In genomic region chr8:117451072-117451471, GRCm38 (mm10) we compare ENCODE assay signal across 16 mouse cellular contexts. TPM values are rescaled to one million over a fixed set of nuclear protein-coding genes. Genes with fewer than 3 reads are reported as not detected.
DNase-seq lines count a peak whose midpoint lies in the region; ATAC-seq lines count a peak whose summit lies in the region.
"Had no signal": no experiment of that assay in that cellular context is flagged by ENCODE, and none has a peak within 500 bp of the region (broad histone marks: within the 10 kb centered on the region; RNA-seq: fewer than 3 reads in every experiment).

No protein-coding gene starts in this region.

- H3K4me3 ChIP-seq in midbrain, embryonic 13.5 days (replicated peaks), result no peak overlapping the region
- H3K4me3 ChIP-seq in midbrain, embryonic 11.5 days (ENCODE audit: low read depth, low read length), result no peak overlapping the region
- no peak overlapping the region for H3K4me3 ChIP-seq in hindbrain, embryonic 16.5 days (ENCODE audit: low read length)
- no peak overlapping the region for H3K4me3 ChIP-seq in midbrain, embryonic 14.5 days (replicated peaks; ENCODE audit: low read depth, low read length)
- H3K4me3 ChIP-seq: gastrocnemius, adult 2 months; heart, embryonic 15.5 days; liver, embryonic 12.5 days had no signal

- no peak overlapping the region for H3K9ac ChIP-seq in midbrain, embryonic 13.5 days (replicated peaks)
- no peak overlapping the region for H3K9ac ChIP-seq in midbrain, embryonic 11.5 days (ENCODE audit: low read length)
- no peak overlapping the region for H3K9ac ChIP-seq in hindbrain, embryonic 16.5 days (ENCODE audit: low read depth, low read length)
- H3K9ac ChIP-seq in midbrain, embryonic 14.5 days (replicated peaks; ENCODE audit: low read length), result no peak overlapping the region
- H3K9ac ChIP-seq: heart, embryonic 15.5 days; liver, embryonic 12.5 days had no signal

- 75% methylated on average over 9 of the region's 9 CpGs for WGBS in midbrain, embryonic 13.5 days
- WGBS in midbrain, embryonic 11.5 days, result 82% methylated on average over 9 of the region's 9 CpGs
- 55% methylated on average over 9 of the region's 9 CpGs for WGBS in hindbrain, embryonic 16.5 days
- 67% methylated on average over 9 of the region's 9 CpGs for WGBS in midbrain, embryonic 14.5 days

- peaks cover 17% of the 10 kb centered on the region for H3K4me1 ChIP-seq in midbrain, embryonic 13.5 days (replicated peaks)
- H3K4me1 ChIP-seq in midbrain, embryonic 11.5 days (ENCODE audit: control insufficient read depth, insufficient read depth, low read length), result no peaks in the 10 kb centered on the region
- peaks cover 6% of the 10 kb centered on the region for H3K4me1 ChIP-seq in hindbrain, embryonic 16.5 days (ENCODE audit: control insufficient read depth, insufficient read depth, low read depth, low read length)
- no peaks in the 10 kb centered on the region for H3K4me1 ChIP-seq in midbrain, embryonic 14.5 days (ENCODE audit: control insufficient read depth, insufficient read depth, low read length)
- H3K4me1 ChIP-seq: heart, embryonic 15.5 days; liver, embryonic 12.5 days had no signal

- peaks cover 95% of the 10 kb centered on the region for H3K36me3 ChIP-seq in midbrain, embryonic 13.5 days
- peaks cover 9% of the 10 kb centered on the region for H3K36me3 ChIP-seq in midbrain, embryonic 11.5 days (ENCODE audit: control insufficient read depth, insufficient read depth, low read length)
- peaks cover 31% of the 10 kb centered on the region for H3K36me3 ChIP-seq in hindbrain, embryonic 16.5 days (ENCODE audit: control insufficient read depth, insufficient read depth, low read length)
- peaks cover 96% of the 10 kb centered on the region for H3K36me3 ChIP-seq in midbrain, embryonic 14.5 days (ENCODE audit: control insufficient read depth, insufficient read depth, low read length)

- H3K4me2 ChIP-seq in midbrain, embryonic 13.5 days (replicated peaks), result no peak overlapping the region
- no peak overlapping the region for H3K4me2 ChIP-seq in midbrain, embryonic 11.5 days
- H3K4me2 ChIP-seq in hindbrain, embryonic 16.5 days (ENCODE audit: low read length), result no peak overlapping the region
- H3K4me2 ChIP-seq in midbrain, embryonic 14.5 days (ENCODE audit: low read length), result no peak overlapping the region
- H3K4me2 ChIP-seq: heart, embryonic 15.5 days; liver, embryonic 12.5 days had no signal

- H3K27ac ChIP-seq in midbrain, embryonic 13.5 days, result peak overlapping the region; percentile 55
- no peak overlapping the region for H3K27ac ChIP-seq in midbrain, embryonic 11.5 days (ENCODE audit: low read depth, low read length)
- peak overlapping the region; percentile 37; the same call in 1 of the 2 replicates for H3K27ac ChIP-seq in hindbrain, embryonic 16.5 days (ENCODE audit: low read depth, low read length)
- peak overlapping the region; percentile 26 for H3K27ac ChIP-seq in midbrain, embryonic 14.5 days (replicated peaks; ENCODE audit: low read depth, low read length)
- H3K27ac ChIP-seq: gastrocnemius, adult 2 months; heart, embryonic 15.5 days; liver, embryonic 12.5 days; macrophage had no signal

- no peaks in the 10 kb centered on the region for H3K9me3 ChIP-seq in midbrain, embryonic 13.5 days
- H3K9me3 ChIP-seq in midbrain, embryonic 11.5 days (ENCODE audit: control insufficient read depth, low read length), result no peaks in the 10 kb centered on the region
- H3K9me3 ChIP-seq in hindbrain, embryonic 16.5 days (ENCODE audit: control insufficient read depth, low read length), result no peaks in the 10 kb centered on the region
- no peaks in the 10 kb centered on the region for H3K9me3 ChIP-seq in midbrain, embryonic 14.5 days (ENCODE audit: control insufficient read depth, low read length)
- H3K9me3 ChIP-seq: heart, embryonic 15.5 days; liver, embryonic 12.5 days had no signal

- no peak for ATAC-seq in midbrain, embryonic 13.5 days
- ATAC-seq in midbrain, embryonic 11.5 days (ENCODE audit: low FRiP score), result no peak
- ATAC-seq in hindbrain, embryonic 16.5 days, result peak; percentile 47; the same call in 1 of the 2 replicates
- no peak for ATAC-seq in midbrain, embryonic 14.5 days (ENCODE audit: low FRiP score, low TSS enrichment)
- no peak for ATAC-seq in cerebellum, adult (ENCODE audit: insufficient number of reproducible peaks, low FRiP score, low TSS enrichment)
- ATAC-seq: CD4-positive, CD25-positive, alpha-beta regulatory T cell, adult 4 months; intestine, postnatal 0 days; liver, embryonic 12.5 days had no signal

- no peaks in the 10 kb centered on the region for H3K27me3 ChIP-seq in midbrain, embryonic 13.5 days
- H3K27me3 ChIP-seq in midbrain, embryonic 11.5 days (ENCODE audit: control insufficient read depth, insufficient read depth, low read length), result no peaks in the 10 kb centered on the region
- H3K27me3 ChIP-seq in hindbrain, embryonic 16.5 days (replicated peaks; ENCODE audit: control insufficient read depth, insufficient read depth, low read length), result no peaks in the 10 kb centered on the region
- no peaks in the 10 kb centered on the region for H3K27me3 ChIP-seq in midbrain, embryonic 14.5 days (ENCODE audit: control insufficient read depth, insufficient read depth, low read length)
- H3K27me3 ChIP-seq: heart, embryonic 15.5 days; liver, embryonic 12.5 days had no signal

- no peak for DNase-seq in midbrain, embryonic 11.5 days (ENCODE audit: low spot score, missing footprints)
- peak; percentile 60 for DNase-seq in midbrain, embryonic 14.5 days
- DNase-seq in urinary bladder, adult 2 months (ENCODE audit: low spot score), result no peak
- no peak for DNase-seq in adrenal gland, adult 8-10 months
- DNase-seq: adrenal gland, postnatal 10 days; cerebellum, adult 2 months; gastrocnemius, adult 2 months; spleen, adult 18-20 months had no signal

RNA-seq across cellular contexts. Expression of gene Plcg2, which starts 47.0 kb away (rescaled TPM):
- polyA plus RNA-seq in midbrain, embryonic 13.5 days (2015; fragmentation: Nextera tagmentation; extraction: Ambion mirVana), result 0.90 and 1.0 TPM in 2 replicates
- 2.2 and 2.3 TPM in 2 replicates for polyA plus RNA-seq in midbrain, embryonic 11.5 days (2014; fragmentation: Nextera tagmentation; extraction: Ambion mirVana)
- polyA plus RNA-seq in hindbrain, embryonic 16.5 days (2015; fragmentation: Nextera tagmentation; extraction: Ambion mirVana), result 1.3 and 1.5 TPM in 2 replicates
- polyA plus RNA-seq in midbrain, embryonic 14.5 days (2014; fragmentation: Nextera tagmentation; extraction: Ambion mirVana), result 0.62 and 1.2 TPM in 2 replicates
- 7.2 and 9.6 TPM in 2 replicates for polyA plus RNA-seq in urinary bladder, adult 2 months (2012; rRNA removed)
- 1 to 10 TPM; 6.7 to 8.9 (median 8.1) TPM for total RNA-seq in adrenal gland, adult 8-10 months (2022)
